Mouse (Mus musculus) embryonic facial prominence, embryonic 14.5 days (tissue): ENCODE results near the gene Ufc1. TPM values are rescaled to one million over a fixed set of nuclear protein-coding genes. Genes with fewer than 3 reads are reported as not detected.

Experiments used
- ATAC-seq: fragments of 200-750 bp; cut with Nextera tagmentation; 2 replicates; pipeline ENCODE4 v1.8.0; 2017; ENCODE audit warnings: low read depth, moderate number of reproducible peaks, moderate TSS enrichment
- DNase-seq: peaks from one replicate; pipeline ENCODE4 v3.0.0-alpha.2; 2015; ENCODE audit warnings: low spot score
- H3K27ac ChIP-seq: fragments of 300-500 bp; sonication (generic); replicated peaks from 2 replicates; pipeline ENCODE4 v1.5.1; 2014; ENCODE audit warnings: low read depth, mild to moderate bottlenecking, low read length, moderate library complexity
- H3K27me3 ChIP-seq: fragments of 300-500 bp; sonication (generic); replicated peaks from 2 replicates; pipeline ENCODE4 v1.6.1; 2014; ENCODE audit warnings: low read length; ENCODE audit not compliant: control insufficient read depth, insufficient read depth
- H3K36me3 ChIP-seq: fragments of 300-500 bp; sonication (generic); 2 replicates; pipeline ENCODE4 v1.6.1; 2014; ENCODE audit warnings: low read length, mixed read lengths; ENCODE audit not compliant: control insufficient read depth, insufficient read depth
- H3K4me1 ChIP-seq: fragments of 300-500 bp; sonication (generic); 2 replicates; pipeline ENCODE4 v1.6.1; 2014; ENCODE audit warnings: antibody characterized with exemption, low read length; ENCODE audit not compliant: control insufficient read depth, insufficient read depth
- H3K4me2 ChIP-seq: fragments of 300-500 bp; sonication (generic); 2 replicates; pipeline ENCODE4 v1.6.1; 2014; ENCODE audit warnings: low read depth, mild to moderate bottlenecking, low read length, moderate library complexity, mixed read lengths
- H3K4me3 ChIP-seq: fragments of 300-500 bp; sonication (generic); 2 replicates; pipeline ENCODE4 v1.5.1; 2014; ENCODE audit warnings: low read depth, mild to moderate bottlenecking, low read length
- H3K9ac ChIP-seq: fragments of 300-500 bp; sonication (generic); 2 replicates; pipeline ENCODE4 v1.6.1; 2014; ENCODE audit warnings: low read depth, mild to moderate bottlenecking, low read length, moderate library complexity, mixed read lengths
- H3K9me3 ChIP-seq: fragments of 300-500 bp; sonication (generic); 2 replicates; pipeline ENCODE4 v1.6.1; 2016; ENCODE audit warnings: low read length; ENCODE audit not compliant: control insufficient read depth
- WGBS: fragments of 180-500 bp; shearing (Covaris S2); extraction: QIAGEN DNeasy Blood & Tissue Kit; methylation state at CpG from one replicate; pipeline ENCODE4 v1.1.7; 2014; 5-methylcytosine and 5-hydroxymethylcytosine counted together
- polyA plus RNA-seq: library from polyadenylated mRNA; unstranded; fragments of >200 nt; fragmentation: Nextera tagmentation; extraction: Ambion mirVana; gene quantifications from 2 replicates; pipeline ENCODE4 v1.2.1, GENCODE M21; 2014

Gene Ufc1
- polyA plus RNA-seq, 1 experiment from 2014 or later: 110 TPM

DNA sequence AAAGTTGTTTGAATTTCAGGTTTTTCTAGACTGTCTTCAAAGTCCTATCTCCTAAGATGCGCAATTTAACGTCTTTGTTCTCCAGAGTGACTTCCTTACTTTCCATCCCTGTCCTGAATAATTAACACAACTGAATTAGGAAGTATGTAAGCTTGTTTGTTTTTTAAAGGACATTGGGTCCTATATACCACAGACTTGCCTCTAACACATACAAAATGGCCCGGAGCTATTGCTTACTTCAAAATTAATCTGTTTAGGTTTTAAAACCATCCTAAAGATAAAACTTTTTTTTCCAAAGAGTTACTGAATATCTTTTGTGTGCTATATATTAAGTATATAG lies 209 bp upstream of the Ufc1 start:
- Histone ChIP-seq H3K4me1 (peaks cover 8% of the 10 kb centered on the region; the same call in 1 of the 2 replicates), H3K4me2 (peak overlapping the region; percentile 53), H3K27me3 (peaks cover 16% of the 10 kb centered on the region), H3K27ac (peak overlapping the region; percentile 95), H3K9me3 (no peaks in the 10 kb centered on the region), H3K36me3 (peaks cover under 1% of the 10 kb centered on the region; the same call in 1 of the 2 replicates), H3K9ac (peak overlapping the region; percentile 85), H3K4me3 (peak overlapping the region; percentile 72)
- DNase-seq (no peak), ATAC-seq (no peak)
- WGBS: 17% methylated on average over 3 of the region's 3 CpGs

GRCm38 (mm10) chr1:171293906-171294297 lies 922 bp downstream of the Ufc1 start:
- Histone ChIP-seq H3K27me3 (peaks cover 15% of the 10 kb centered on the region), H3K4me1 (peaks cover 8% of the 10 kb centered on the region; the same call in 1 of the 2 replicates), H3K4me3 (peak overlapping the region; percentile 72), H3K9me3 (no peaks in the 10 kb centered on the region), H3K36me3 (peaks cover 12% of the 10 kb centered on the region), H3K27ac (peak overlapping the region; percentile 95), H3K4me2 (peak overlapping the region; percentile 73), H3K9ac (peak overlapping the region; percentile 85)
- ATAC-seq (no peak), DNase-seq (no peak)
- WGBS: 36% methylated on average over 5 of the region's 5 CpGs

GRCm38 (mm10) chr1:171293351-171293750 lies 1.5 kb downstream of the Ufc1 start:
- Histone ChIP-seq H3K9ac (peak overlapping the region; percentile 85; the same call in 1 of the 2 replicates), H3K36me3 (peaks cover 18% of the 10 kb centered on the region), H3K27me3 (peaks cover 12% of the 10 kb centered on the region), H3K4me2 (peak overlapping the region; percentile 73), H3K9me3 (no peaks in the 10 kb centered on the region), H3K4me1 (peaks cover 9% of the 10 kb centered on the region; the same call in 1 of the 2 replicates), H3K27ac (no peak overlapping the region), H3K4me3 (peak overlapping the region; percentile 72)
- WGBS: 68% methylated on average over 3 of the region's 3 CpGs
- DNase-seq (no peak), ATAC-seq (no peak)

- peak overlapping the region; percentile 88 for H3K27ac ChIP-seq
- WGBS: 67% methylated on average over 4 of the region's 4 CpGs
- DNase-seq: no peak
- 0 out of 2 replicates have a peak overlapping the region, but pooled peaks have one; percentile 36 for H3K9ac ChIP-seq
- H3K27me3 ChIP-seq: no peaks in the 10 kb centered on the region
- H3K36me3 ChIP-seq: peaks cover 54% of the 10 kb centered on the region
- no peak for ATAC-seq
- peaks cover 11% of the 10 kb centered on the region for H3K4me1 ChIP-seq
- peak overlapping the region; percentile 87; the same call in 1 of the 2 replicates for H3K4me3 ChIP-seq
- H3K4me2 ChIP-seq: peak overlapping the region; percentile 83
- no peaks in the 10 kb centered on the region for H3K9me3 ChIP-seq
Measured at GRCm38 (mm10) chr1:171288328-171288727, 6.5 kb downstream of the Ufc1 start.

GRCm38 (mm10) chr1:171287136-171288081 lies 7.4 kb downstream of the Ufc1 start, which contains the start of gene Usp21:
Gene Usp21, minus strand, starts transcription at chr1:171287991.
- H3K27ac ChIP-seq: peak within 1 kb of the TSS; percentile 88
- peak within 1 kb of the TSS; percentile 83 for H3K4me2 ChIP-seq
- peak within 1 kb of the TSS; percentile 95 for H3K9ac ChIP-seq
- no peaks in the 10 kb centered on the region for H3K27me3 ChIP-seq
- peaks cover 63% of the 10 kb centered on the region for H3K36me3 ChIP-seq
- DNase-seq: peak; percentile 97
- H3K9me3 ChIP-seq: no peaks in the 10 kb centered on the region
- peak; percentile 95 for ATAC-seq
- H3K4me1 ChIP-seq: peaks cover 9% of the 10 kb centered on the region
- H3K4me3 ChIP-seq: peak within 1 kb of the TSS; percentile 87
- 1% methylated on average over 42 of the region's 49 CpGs for WGBS

GRCm38 (mm10) chr1:171286517-171286916 lies 8.3 kb downstream of the Ufc1 start:
- Histone ChIP-seq H3K36me3 (peaks cover 67% of the 10 kb centered on the region), H3K27ac (no peak overlapping the region), H3K4me2 (peak overlapping the region; percentile 83), H3K9ac (0 out of 2 replicates have a peak overlapping the region, but pooled peaks have one; percentile 95), H3K4me1 (peaks cover 16% of the 10 kb centered on the region), H3K4me3 (peak overlapping the region; percentile 87; the same call in 1 of the 2 replicates), H3K27me3 (no peaks in the 10 kb centered on the region), H3K9me3 (no peaks in the 10 kb centered on the region)
- ATAC-seq: no peak
- 87% methylated on average over 19 of the region's 19 CpGs for WGBS
- no peak for DNase-seq

- H3K4me3 ChIP-seq: no peak overlapping the region
- no peaks in the 10 kb centered on the region for H3K27me3 ChIP-seq
- H3K9ac ChIP-seq: peak overlapping the region; percentile 7; the same call in 1 of the 2 replicates
- ATAC-seq: no peak
- DNase-seq: no peak
- H3K4me2 ChIP-seq: no peak overlapping the region
- 92% methylated on average over 20 of the region's 20 CpGs for WGBS
- peaks cover 67% of the 10 kb centered on the region for H3K36me3 ChIP-seq
- no peak overlapping the region for H3K27ac ChIP-seq
- no peaks in the 10 kb centered on the region for H3K9me3 ChIP-seq
- peaks cover 17% of the 10 kb centered on the region for H3K4me1 ChIP-seq
Measured at GRCm38 (mm10) chr1:171285096-171285892, 9.5 kb downstream of the Ufc1 start.

DNA sequence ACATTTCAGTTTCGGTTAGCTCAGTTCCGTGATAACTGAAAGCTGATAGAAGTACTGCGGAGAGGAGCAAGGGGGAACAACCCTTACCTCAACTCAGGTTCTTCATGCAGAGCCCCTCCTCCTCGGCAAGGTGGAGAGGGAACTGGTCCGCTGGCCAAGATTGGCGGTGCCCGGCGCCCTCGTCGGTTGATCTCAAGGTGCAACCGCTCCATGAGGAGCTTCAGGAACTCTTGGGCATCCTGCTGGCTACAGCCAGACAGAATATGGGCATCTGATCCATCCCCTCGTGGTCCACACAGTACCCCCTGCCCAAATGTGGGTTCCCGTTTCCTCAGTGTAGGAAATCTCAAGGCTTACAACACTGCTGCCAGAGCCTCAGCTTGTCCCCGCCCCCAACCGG lies 10.3 kb downstream of the Ufc1 start:
- Histone ChIP-seq H3K4me2 (no peak overlapping the region), H3K9me3 (no peaks in the 10 kb centered on the region), H3K27me3 (no peaks in the 10 kb centered on the region), H3K36me3 (peaks cover 61% of the 10 kb centered on the region), H3K27ac (no peak overlapping the region), H3K9ac (no peak overlapping the region), H3K4me1 (peaks cover 24% of the 10 kb centered on the region), H3K4me3 (no peak overlapping the region)
- WGBS: 93% methylated on average over 15 of the region's 15 CpGs
- DNase-seq (no peak), ATAC-seq (no peak)
